Mouse (Mus musculus) cerebellum, adult (tissue): ENCODE data around the gene Nek2.

ENCODE experiments used
- ATAC-seq: cut with Nextera tagmentation; 2 replicates; pipeline ENCODE4 v1.9.2; 2017; ENCODE audit warnings: mild to moderate bottlenecking, moderate library complexity, mixed read lengths; ENCODE audit not compliant: insufficient number of reproducible peaks, low FRiP score, low TSS enrichment

Gene Nek2

GRCm38 (mm10) chr1:191821326-191822091 is at the start of gene Nek2:
TSS of gene Nek2 (plus strand) at chr1:191821444.
- ATAC-seq = peak; percentile 92

- no peak for ATAC-seq
Observed at GRCm38 (mm10) chr1:191774106-191774505, 47.1 kb upstream of the Nek2 start.

GRCm38 (mm10) chr1:191775116-191775515 is 46.1 kb upstream of the Nek2 start:
- ATAC-seq = no peak

GRCm38 (mm10) chr1:191777521-191777920 is 43.7 kb upstream of the Nek2 start:
- no peak for ATAC-seq

- no peak for ATAC-seq
Observed at GRCm38 (mm10) chr1:191780470-191780869, 40.8 kb upstream of the Nek2 start.

- ATAC-seq = no peak
Observed at GRCm38 (mm10) chr1:191785108-191785507, 36.1 kb upstream of the Nek2 start.

- no peak for ATAC-seq
Observed at GRCm38 (mm10) chr1:191786255-191786654, 35.0 kb upstream of the Nek2 start.

- ATAC-seq = no peak
Observed at GRCm38 (mm10) chr1:191787379-191787778, 33.9 kb upstream of the Nek2 start.

- no peak for ATAC-seq
Observed at GRCm38 (mm10) chr1:191792991-191793390, 28.3 kb upstream of the Nek2 start.

- no peak for ATAC-seq
Observed at GRCm38 (mm10) chr1:191793888-191794532, 27.2 kb upstream of the Nek2 start.

- no peak for ATAC-seq
Observed at GRCm38 (mm10) chr1:191796238-191796896, 24.9 kb upstream of the Nek2 start.

GRCm38 (mm10) chr1:191802093-191802819 is 19.0 kb upstream of the Nek2 start:
- ATAC-seq = no peak

GRCm38 (mm10) chr1:191802820-191803655 is 18.2 kb upstream of the Nek2 start:
- no peak for ATAC-seq

GRCm38 (mm10) chr1:191804747-191805146 is 16.5 kb upstream of the Nek2 start:
- no peak for ATAC-seq

GRCm38 (mm10) chr1:191805788-191806187 is 15.5 kb upstream of the Nek2 start:
- no peak for ATAC-seq

- ATAC-seq = no peak
Observed at GRCm38 (mm10) chr1:191806740-191807139, 14.5 kb upstream of the Nek2 start.

- no peak for ATAC-seq
Observed at GRCm38 (mm10) chr1:191807979-191808378, 13.3 kb upstream of the Nek2 start.

- peak; percentile 83 for ATAC-seq
Observed at GRCm38 (mm10) chr1:191808688-191809223, 12.5 kb upstream of the Nek2 start.

GRCm38 (mm10) chr1:191811774-191812173 is 9.5 kb upstream of the Nek2 start:
- ATAC-seq = no peak
